13 mouse cellular contexts compared by ENCODE assay signal in the genomic region with DNA sequence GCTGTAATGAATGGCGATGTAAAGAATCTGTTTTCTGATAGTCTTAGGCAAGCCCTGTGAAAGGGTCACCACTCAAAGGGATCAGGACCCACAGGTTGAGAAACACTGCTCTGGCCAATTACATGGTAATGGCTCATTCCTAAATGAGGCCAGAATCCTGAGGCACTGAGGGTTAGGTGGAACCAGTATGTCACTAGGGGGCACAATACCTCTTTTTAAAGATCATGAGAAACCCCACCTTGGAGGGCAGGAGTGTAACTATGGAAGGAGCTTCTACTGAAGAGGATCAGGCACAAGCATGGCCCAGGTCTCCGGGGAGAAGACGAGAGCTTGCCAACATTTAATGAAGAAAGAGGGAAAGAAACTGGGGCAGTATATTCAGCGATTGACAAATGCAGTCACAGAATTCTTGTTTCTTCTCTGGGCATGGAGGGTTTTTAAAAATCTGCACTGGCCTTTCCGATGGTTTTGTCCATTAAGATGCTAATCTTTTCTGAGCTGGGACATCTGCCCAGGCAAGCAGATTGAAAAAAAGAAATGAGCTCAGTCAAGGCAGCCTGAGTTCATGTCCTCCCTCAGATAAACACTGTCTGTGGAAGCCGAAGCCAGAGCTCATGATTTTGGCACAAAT. TPM values are rescaled to one million over a fixed set of nuclear protein-coding genes. Genes with fewer than 3 reads are reported as not detected.
DNase-seq lines count a peak whose midpoint lies in the region; ATAC-seq lines count a peak whose summit lies in the region.
"Had no signal": no experiment of that assay in that cellular context is flagged by ENCODE, and none has a peak within 500 bp of the region (broad histone marks: within the 10 kb centered on the region; RNA-seq: fewer than 3 reads in every experiment).

No protein-coding gene starts in this region.

- no peaks in the 10 kb centered on the region for H3K27me3 ChIP-seq in intestine, embryonic 16.5 days (replicated peaks; ENCODE audit: control insufficient read depth, insufficient read depth, low read length)
- H3K27me3 ChIP-seq: liver, embryonic 15.5 days; midbrain, embryonic 12.5 days had no signal

- 53% methylated on average over 6 of the region's 6 CpGs for WGBS in intestine, embryonic 16.5 days

- peak overlapping the region; percentile 30; the same call in 1 of the 2 replicates for H3K27ac ChIP-seq in intestine, embryonic 16.5 days (ENCODE audit: low read length)
- H3K27ac ChIP-seq: liver, embryonic 15.5 days; midbrain, embryonic 12.5 days had no signal

- no peak overlapping the region for H3K4me3 ChIP-seq in intestine, embryonic 16.5 days (ENCODE audit: low read length)
- H3K4me3 ChIP-seq: liver, embryonic 15.5 days; midbrain, embryonic 12.5 days had no signal

- no peaks in the 10 kb centered on the region for H3K9me3 ChIP-seq in intestine, embryonic 16.5 days (ENCODE audit: control insufficient read depth, low read length)
- H3K9me3 ChIP-seq: liver, embryonic 15.5 days; midbrain, embryonic 12.5 days had no signal

- ATAC-seq in intestine, embryonic 16.5 days, result 0 out of 2 replicates have a peak, but pooled peaks have one; percentile 27

- H3K4me2 ChIP-seq in intestine, embryonic 16.5 days (ENCODE audit: low read depth, low read length), result no peak overlapping the region
- H3K4me2 ChIP-seq: liver, embryonic 15.5 days; midbrain, embryonic 12.5 days had no signal

- H3K4me1 ChIP-seq in intestine, embryonic 16.5 days (ENCODE audit: control insufficient read depth, insufficient read depth, low read length), result peaks cover 4% of the 10 kb centered on the region; the same call in 1 of the 2 replicates
- H3K4me1 ChIP-seq: liver, embryonic 15.5 days had no signal

- H3K9ac ChIP-seq in intestine, embryonic 16.5 days (ENCODE audit: low read depth, low read length), result no peak overlapping the region
- H3K9ac ChIP-seq: liver, embryonic 15.5 days; midbrain, embryonic 12.5 days had no signal

- no peaks in the 10 kb centered on the region for H3K36me3 ChIP-seq in intestine, embryonic 16.5 days (ENCODE audit: control insufficient read depth, insufficient read depth, low read length)
- H3K36me3 ChIP-seq: liver, embryonic 15.5 days; midbrain, embryonic 12.5 days had no signal

- DNase-seq in cerebellum, adult 11-12 months, result peak; percentile 22
- DNase-seq in cerebellum, postnatal 25 days, result no peak
- peak; percentile 15 for DNase-seq in kidney, postnatal 10 days
- no peak for DNase-seq in kidney, postnatal 14 days
- DNase-seq in A20 (ENCODE audit: low read depth, low spot score) (peak; percentile 6), liver (no peak)
- no peak for DNase-seq in testis, postnatal 14 days (ENCODE audit: low spot score)
- DNase-seq: gastrocnemius, postnatal 10 days; heart, postnatal 10 days had no signal

RNA-seq across cellular contexts. Expression of a gene that starts 9.9 kb away (rescaled TPM):
- polyA plus RNA-seq in intestine, embryonic 16.5 days (2015; fragmentation: Nextera tagmentation; extraction: Ambion mirVana), result not detected in 2 replicates
- polyA plus RNA-seq: C2C12; liver, embryonic 15.5 days; midbrain, embryonic 12.5 days had no signal

RNA-seq across cellular contexts. Expression of a gene that starts 52.3 kb away (rescaled TPM):
- polyA plus RNA-seq in intestine, embryonic 16.5 days (2015; fragmentation: Nextera tagmentation; extraction: Ambion mirVana), result 8.5 and 9.6 TPM in 2 replicates

Comparison
In these comparisons a context has a peak if more than half of its experiments do, and no peak if none do; other contexts are left out.
1. DNase-seq: peak in cerebellum, adult 11-12 months (single experiment), kidney, postnatal 10 days (single experiment) and A20 (single experiment); none in cerebellum, postnatal 25 days (0 of 2), kidney, postnatal 14 days (single experiment), testis, postnatal 14 days (single experiment) and liver (single experiment).